Mouse (Mus musculus) MEL (cell line): Measurements from ENCODE around the gene Mfsd9. TPM values are rescaled to one million over a fixed set of nuclear protein-coding genes. Genes with fewer than 3 reads are reported as not detected.

Experiments used
- DNase-seq: peaks from one replicate; pipeline ENCODE4 v3.0.0; 2011; ENCODE audit warnings: low read depth, low spot score
- H3K27ac ChIP-seq: 2 replicates; pipeline ENCODE4 v1.5.1; 2012; ENCODE audit warnings: low read depth, mild to moderate bottlenecking, control low read depth, low read length, moderate library complexity; ENCODE audit not compliant: control insufficient read depth
- H3K27me3 ChIP-seq, 2 experiments: fragments of 150-350 bp in 1 of 2; sonication (generic) in 1 of 2; 2 replicates each; pipeline ENCODE4 v1.6.1; 2012; ENCODE audit warnings: low read length in 2 of 2, mild to moderate bottlenecking in 2 of 2, improper control_type of control experiment in 1 of 2, moderate library complexity in 1 of 2; ENCODE audit not compliant: insufficient read depth in 2 of 2, control insufficient read depth in 1 of 2
- H3K36me3 ChIP-seq, 2 experiments: 2 replicates each; pipeline ENCODE4 v1.6.1; 2012 to 2014; ENCODE audit warnings: low read length in 2 of 2, improper control_type of control experiment in 1 of 2, inconsistent platforms in 1 of 2, mild to moderate bottlenecking in 1 of 2; ENCODE audit not compliant: insufficient read depth in 2 of 2, control insufficient read depth in 1 of 2
- H3K4me1 ChIP-seq, 2 experiments: fragments of 150-350 bp in 1 of 2; sonication (generic) in 1 of 2; 2 replicates each; pipeline ENCODE4 v1.6.1; 2012; ENCODE audit warnings: low read length in 2 of 2, improper control_type of control experiment in 1 of 2, mild to moderate bottlenecking in 1 of 2; ENCODE audit not compliant: insufficient read depth in 2 of 2, control insufficient read depth in 1 of 2
- H3K4me3 ChIP-seq, 2 experiments: fragments of 150-350 bp in 1 of 2; sonication (generic) in 1 of 2; 2 replicates each; pipeline ENCODE4 v1.5.1; 2012; ENCODE audit warnings: low read depth in 2 of 2, low read length in 2 of 2, mild to moderate bottlenecking in 2 of 2, moderate library complexity in 2 of 2, control low read depth in 1 of 2, improper control_type of control experiment in 1 of 2; ENCODE audit not compliant: control insufficient read depth in 1 of 2, insufficient read depth in 1 of 2
- H3K79me2 ChIP-seq: 2 replicates; pipeline ENCODE4 v1.6.1; 2012; ENCODE audit warnings: mild to moderate bottlenecking, low read length, moderate library complexity; ENCODE audit not compliant: control insufficient read depth, poor library complexity, insufficient read depth
- H3K9ac ChIP-seq: 2 replicates; pipeline ENCODE4 v1.6.1; 2012; ENCODE audit warnings: low read depth, mild to moderate bottlenecking, control low read depth, low read length, moderate library complexity; ENCODE audit not compliant: control insufficient read depth, poor library complexity, severe bottlenecking
- H3K9me3 ChIP-seq: fragments of 150-350 bp; sonication (generic); replicated peaks from 2 replicates; pipeline ENCODE4 v1.6.1; 2012; ENCODE audit warnings: mild to moderate bottlenecking, low read length, improper control_type of control experiment, moderate library complexity; ENCODE audit not compliant: insufficient read depth
- CHD1 ChIP-seq: IDR thresholded peaks from 2 replicates; pipeline ENCODE4 v1.6.1; 2012; ENCODE audit warnings: low read depth, mild to moderate bottlenecking, inconsistent platforms, low read length, improper control_type of control experiment
- CHD2 ChIP-seq: IDR thresholded peaks from 2 replicates; pipeline ENCODE4 v1.6.1; 2011; ENCODE audit warnings: low read length, improper control_type of control experiment
- CTCF ChIP-seq, 3 experiments: IDR thresholded peaks in 2 of 3; conservative IDR thresholded peaks in 1 of 3; 2 replicates each; pipeline ENCODE4 v1.5.1; 2011 to 2012; ENCODE audit warnings: low read length in 3 of 3, low read depth in 2 of 3, mild to moderate bottlenecking in 2 of 3, improper control_type of control experiment in 1 of 3, inconsistent platforms in 1 of 3, mixed read lengths in 1 of 3, moderate library complexity in 1 of 3; ENCODE audit not compliant: control insufficient read depth in 1 of 3, insufficient read depth in 1 of 3, poor library complexity in 1 of 3, severe bottlenecking in 1 of 3
- ELF1 ChIP-seq: IDR thresholded peaks from 2 replicates; pipeline ENCODE4 v1.6.1; 2014; ENCODE audit warnings: low read depth, mild to moderate bottlenecking, inconsistent platforms, low read length, improper control_type of control experiment, moderate library complexity
- EP300 ChIP-seq, 2 experiments: IDR thresholded peaks; 2 replicates each; pipeline ENCODE4 v1.6.1; 2011; ENCODE audit warnings: improper control_type of control experiment in 2 of 2, low read length in 2 of 2, low read depth in 1 of 2, mild to moderate bottlenecking in 1 of 2
- ETS1 ChIP-seq: IDR thresholded peaks from 2 replicates; pipeline ENCODE4 v1.6.1; 2012; ENCODE audit warnings: low read depth, mild to moderate bottlenecking, inconsistent platforms, low read length, improper control_type of control experiment, moderate library complexity
- GABPA ChIP-seq: IDR thresholded peaks from 2 replicates; pipeline ENCODE4 v1.6.1; 2012; ENCODE audit warnings: low read depth, mild to moderate bottlenecking, inconsistent platforms, low read length, improper control_type of control experiment, moderate library complexity
- GATA1 ChIP-seq: IDR thresholded peaks from 2 replicates; pipeline ENCODE4 v1.6.1; 2011; ENCODE audit warnings: low read depth, low read length, improper control_type of control experiment
- HCFC1 ChIP-seq: IDR thresholded peaks from 2 replicates; pipeline ENCODE4 v1.6.1; 2012; ENCODE audit warnings: low read depth, mild to moderate bottlenecking, inconsistent platforms, low read length, improper control_type of control experiment, moderate library complexity
- JUND ChIP-seq: IDR thresholded peaks from 2 replicates; pipeline ENCODE4 v1.6.1; 2011; ENCODE audit warnings: low read depth, mild to moderate bottlenecking, improper control_type of control experiment, low read length
- KAT2A ChIP-seq: conservative IDR thresholded peaks from 2 replicates; pipeline ENCODE4 v1.6.1; 2012; ENCODE audit warnings: low read depth, low read length, improper control_type of control experiment, inconsistent platforms
- MAFK ChIP-seq: IDR thresholded peaks from 2 replicates; pipeline ENCODE4 v1.6.1; 2011; ENCODE audit warnings: low read depth, mild to moderate bottlenecking, low read length, improper control_type of control experiment, borderline replicate concordance
- MAX ChIP-seq: IDR thresholded peaks from 2 replicates; pipeline ENCODE4 v1.6.1; 2011; ENCODE audit warnings: low read length, improper control_type of control experiment
- MAZ ChIP-seq: IDR thresholded peaks from 2 replicates; pipeline ENCODE4 v1.6.1; 2012; ENCODE audit warnings: low read depth, mild to moderate bottlenecking, inconsistent platforms, low read length, improper control_type of control experiment
- MXI1 ChIP-seq: IDR thresholded peaks from 2 replicates; pipeline ENCODE4 v1.6.1; 2011; ENCODE audit warnings: mild to moderate bottlenecking, low read depth, low read length, improper control_type of control experiment
- MYB ChIP-seq: IDR thresholded peaks from 2 replicates; pipeline ENCODE4 v1.6.1; 2011; ENCODE audit warnings: mild to moderate bottlenecking, low read depth, low read length, improper control_type of control experiment
- MYC ChIP-seq: IDR thresholded peaks from 2 replicates; pipeline ENCODE4 v1.6.1; 2011; ENCODE audit warnings: low read depth, mild to moderate bottlenecking, low read length, improper control_type of control experiment, moderate library complexity
- NELFE ChIP-seq: IDR thresholded peaks from 2 replicates; pipeline ENCODE4 v1.6.1; 2011; ENCODE audit warnings: low read depth, low read length, improper control_type of control experiment
- NRF1 ChIP-seq: IDR thresholded peaks from 2 replicates; pipeline ENCODE4 v1.6.1; 2014; ENCODE audit warnings: low read depth, mild to moderate bottlenecking, inconsistent platforms, low read length, improper control_type of control experiment, moderate library complexity; ENCODE audit not compliant: poor library complexity, insufficient read depth, severe bottlenecking
- POLR2A ChIP-seq, 2 experiments: IDR thresholded peaks; 2 replicates each; pipeline ENCODE4 v1.6.1; 2011 to 2012; ENCODE audit warnings: low read length in 2 of 2, mild to moderate bottlenecking in 2 of 2, control low read depth in 1 of 2, improper control_type of control experiment in 1 of 2, low read depth in 1 of 2, moderate library complexity in 1 of 2; ENCODE audit not compliant: control insufficient read depth in 1 of 2, insufficient read depth in 1 of 2, poor library complexity in 1 of 2
- POLR2AphosphoS2 ChIP-seq: IDR thresholded peaks from 2 replicates; pipeline ENCODE4 v1.6.1; 2011; ENCODE audit warnings: low read length, improper control_type of control experiment
- RAD21 ChIP-seq: IDR thresholded peaks from 2 replicates; pipeline ENCODE4 v1.6.1; 2011; ENCODE audit warnings: mild to moderate bottlenecking, low read depth, low read length, improper control_type of control experiment
- SIN3A ChIP-seq: IDR thresholded peaks from 2 replicates; pipeline ENCODE4 v1.6.1; 2012; ENCODE audit warnings: low read length, improper control_type of control experiment, inconsistent platforms
- SMC3 ChIP-seq: IDR thresholded peaks from 2 replicates; pipeline ENCODE4 v1.6.1; 2011; ENCODE audit warnings: low read depth, low read length, improper control_type of control experiment
- TAL1 ChIP-seq: IDR thresholded peaks from 2 replicates; pipeline ENCODE4 v1.6.1; 2012; ENCODE audit warnings: mild to moderate bottlenecking, inconsistent platforms, low read length, moderate library complexity, mixed read lengths
- TBP ChIP-seq: IDR thresholded peaks from 2 replicates; pipeline ENCODE4 v1.8.0; 2011; ENCODE audit warnings: low read depth, low read length, improper control_type of control experiment
- TCF12 ChIP-seq: IDR thresholded peaks from 2 replicates; pipeline ENCODE4 v1.6.1; 2014; ENCODE audit warnings: low read depth, mild to moderate bottlenecking, inconsistent platforms, low read length, improper control_type of control experiment, moderate library complexity
- UBTF ChIP-seq: IDR thresholded peaks from 2 replicates; pipeline ENCODE4 v1.6.1; 2012; ENCODE audit warnings: low read depth, mild to moderate bottlenecking, inconsistent platforms, low read length, improper control_type of control experiment, moderate library complexity, borderline replicate concordance; ENCODE audit not compliant: insufficient read depth
- USF1 ChIP-seq: IDR thresholded peaks from 2 replicates; pipeline ENCODE4 v1.6.1; 2014; ENCODE audit warnings: low read depth, mild to moderate bottlenecking, inconsistent platforms, low read length, improper control_type of control experiment, moderate library complexity
- USF2 ChIP-seq, 2 experiments: IDR thresholded peaks; 2 replicates each; pipeline ENCODE4 v1.6.1; 2011 to 2012; ENCODE audit warnings: improper control_type of control experiment in 2 of 2, low read length in 2 of 2, borderline replicate concordance in 1 of 2, inconsistent platforms in 1 of 2, low read depth in 1 of 2, mild to moderate bottlenecking in 1 of 2; ENCODE audit not compliant: insufficient read depth in 1 of 2
- ZC3H11A ChIP-seq: IDR thresholded peaks from 2 replicates; pipeline ENCODE4 v1.6.1; 2012; ENCODE audit warnings: low read depth, mild to moderate bottlenecking, inconsistent platforms, low read length, improper control_type of control experiment
- ZKSCAN1 ChIP-seq: IDR thresholded peaks from 2 replicates; pipeline ENCODE4 v1.6.1; 2012; ENCODE audit warnings: low read depth, mild to moderate bottlenecking, inconsistent platforms, low read length, improper control_type of control experiment, moderate library complexity
- ZMIZ1 ChIP-seq: IDR thresholded peaks from 2 replicates; pipeline ENCODE4 v1.6.1; 2012; ENCODE audit warnings: low read depth, mild to moderate bottlenecking, inconsistent platforms, low read length, improper control_type of control experiment, moderate library complexity
- ZNF384 ChIP-seq: IDR thresholded peaks from 2 replicates; pipeline ENCODE4 v1.6.1; 2012; ENCODE audit warnings: low read depth, mild to moderate bottlenecking, inconsistent platforms, low read length, improper control_type of control experiment
- polyA plus RNA-seq, 2 experiments: library from polyadenylated mRNA; stranded (reverse) in 1 of 2; unstranded in 1 of 2; fragments of >175 nt in 1 of 2; fragments of >200 nt in 1 of 2; gene quantifications; 2 replicates each; pipeline versions ENCODE4 v1.2.1 to v1.2.4; 2012; ENCODE audit warnings: low replicate concordance in 2 of 2, low read depth in 1 of 2; ENCODE audit not compliant: insufficient read length in 2 of 2, insufficient read depth in 1 of 2, missing spikeins in 1 of 2
- total RNA-seq: library from RNA; depleted of rRNA; stranded (reverse); fragments of 300-350 nt; gene quantifications from 2 replicates; pipeline ENCODE4 v1.2.3, GENCODE M21; 2012

Gene Mfsd9
- total and polyA plus RNA-seq, 3 experiments = 1.0 to 1.4 TPM; not detected in 1

DNA sequence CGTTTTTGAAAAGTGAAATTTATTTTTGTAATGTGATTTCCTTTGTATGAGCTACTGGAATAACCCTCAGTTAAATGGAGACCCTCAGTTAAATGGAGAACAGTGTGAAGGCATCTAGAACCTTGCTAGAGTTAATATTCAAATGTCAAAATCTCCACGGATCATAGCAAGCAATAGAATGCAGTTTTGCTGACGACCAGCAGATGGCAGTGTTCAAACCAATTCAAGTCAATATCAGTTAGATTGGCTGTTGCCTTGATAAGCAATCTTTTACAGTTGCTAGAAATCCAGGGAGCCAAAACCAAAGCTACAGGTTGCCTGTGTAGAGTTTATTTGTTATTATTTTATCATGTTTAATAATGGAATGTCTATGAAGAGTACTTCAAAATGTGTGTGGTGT is 12.3 kb upstream of the Mfsd9 start (continued):
- TF ChIP-seq MAX = no peak
- no peak for TF ChIP-seq JUND
- no peak for TF ChIP-seq ZC3H11A
- TF ChIP-seq ZMIZ1 = no peak
- no peak for TF ChIP-seq SIN3A
- TF ChIP-seq CHD2 = no peak
- TF ChIP-seq USF1 = no peak
- no peak for TF ChIP-seq UBTF
- TF ChIP-seq MXI1 = no peak
- TF ChIP-seq ELF1 = no peak
- TF ChIP-seq GATA1 = peak; percentile 67
- TF ChIP-seq NRF1 = no peak
- TF ChIP-seq MYB = no peak
- TF ChIP-seq POLR2AphosphoS2 = no peak
- no peak for TF ChIP-seq ZKSCAN1
- TF ChIP-seq MAZ = no peak
- TF ChIP-seq KAT2A = no peak
- TF ChIP-seq RAD21 = peak; percentile 16
- TF ChIP-seq TBP = no peak
- TF ChIP-seq CTCF (IDR thresholded peaks at IDR 0.05 in 2 of 3, conservative IDR thresholded peaks at IDR 0.05 in 1 of 3; ENCODE audit: control insufficient read depth in 1 of 3, insufficient read depth in 1 of 3, low read depth in 2 of 3, low read length in 3 of 3, poor library complexity in 1 of 3, severe bottlenecking in 1 of 3) = peak; percentile 42 to 91 (median 71); a peak in 5 of 6 replicates
- no peak for TF ChIP-seq TCF12
- TF ChIP-seq MYC = no peak
- TF ChIP-seq GABPA = no peak
- TF ChIP-seq CHD1 = no peak

DNA sequence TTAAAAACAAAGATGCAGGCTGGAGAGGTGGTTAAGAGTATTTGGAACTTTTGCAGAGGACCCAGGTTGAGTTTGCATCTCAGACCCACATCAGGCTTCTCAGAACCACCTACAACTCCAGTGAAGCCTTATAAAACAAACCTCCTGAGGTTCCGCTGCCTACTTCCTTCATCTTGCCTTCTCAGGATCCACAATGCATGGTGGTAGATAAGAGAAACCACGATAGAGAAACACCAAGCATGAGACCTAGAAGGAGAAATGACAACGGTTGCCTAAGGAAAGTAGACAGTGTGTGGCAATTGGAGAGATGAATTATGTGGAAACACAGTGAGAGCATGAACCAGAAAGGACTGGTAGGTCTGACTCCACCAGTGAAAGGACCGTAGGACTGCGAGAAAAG is 10.4 kb upstream of the Mfsd9 start:
- H3K27ac ChIP-seq = no peak overlapping the region
- 0 out of 4 replicates have a peak, but pooled peaks cover 0 to 2% of the 10 kb centered on the region in 2 experiments for H3K36me3 ChIP-seq
- H3K9ac ChIP-seq = no peak overlapping the region
- H3K4me3 ChIP-seq = no peak overlapping the region
- H3K79me2 ChIP-seq = no peaks in the 10 kb centered on the region
- no peaks in the 10 kb centered on the region for H3K9me3 ChIP-seq
- peak; percentile 67 for DNase-seq
- no peaks in the 10 kb centered on the region for H3K27me3 ChIP-seq
- peaks cover 0 to 3% of the 10 kb centered on the region in 2 experiments; a peak in 1 of 4 replicates for H3K4me1 ChIP-seq
- TF ChIP-seq UBTF (no peak), ZKSCAN1 (no peak), MAZ (no peak), MYB (no peak), SIN3A (peak; percentile 37), GABPA (no peak), SMC3 (no peak), TAL1 (no peak), CHD2 (no peak), USF2 (IDR thresholded peaks at IDR 0.05; ENCODE audit: borderline replicate concordance in 1 of 2, insufficient read depth in 1 of 2, low read depth in 1 of 2, low read length in 2 of 2) (no peak), JUND (no peak), CTCF (IDR thresholded peaks at IDR 0.05 in 2 of 3, conservative IDR thresholded peaks at IDR 0.05 in 1 of 3; ENCODE audit: control insufficient read depth in 1 of 3, insufficient read depth in 1 of 3, low read depth in 2 of 3, low read length in 3 of 3, poor library complexity in 1 of 3, severe bottlenecking in 1 of 3) (no peak), TCF12 (peak; percentile 54; the same call in 1 of the 2 replicates), MAX (no peak), USF1 (no peak), POLR2A (IDR thresholded peaks at IDR 0.05; ENCODE audit: control insufficient read depth in 1 of 2, insufficient read depth in 1 of 2, low read depth in 1 of 2, low read length in 2 of 2, poor library complexity in 1 of 2) (no peak), ETS1 (no peak), HCFC1 (no peak), NELFE (no peak), ZNF384 (no peak), RAD21 (no peak), KAT2A (no peak), MAFK (no peak), EP300 (IDR thresholded peaks at IDR 0.05; ENCODE audit: low read depth in 1 of 2, low read length in 2 of 2) (peak; percentile 74 to 78; a peak in 3 of 4 replicates), NRF1 (no peak), ZMIZ1 (no peak)
